Mouse (Mus musculus): ENCODE measurements at regions not wholly inside any gene's neighbourhood (a gene's known extent, or its start where the extent isn't known, plus 50 kb on each side); places are given as distances from the start of the nearest gene placed in this dataset.

DNA sequence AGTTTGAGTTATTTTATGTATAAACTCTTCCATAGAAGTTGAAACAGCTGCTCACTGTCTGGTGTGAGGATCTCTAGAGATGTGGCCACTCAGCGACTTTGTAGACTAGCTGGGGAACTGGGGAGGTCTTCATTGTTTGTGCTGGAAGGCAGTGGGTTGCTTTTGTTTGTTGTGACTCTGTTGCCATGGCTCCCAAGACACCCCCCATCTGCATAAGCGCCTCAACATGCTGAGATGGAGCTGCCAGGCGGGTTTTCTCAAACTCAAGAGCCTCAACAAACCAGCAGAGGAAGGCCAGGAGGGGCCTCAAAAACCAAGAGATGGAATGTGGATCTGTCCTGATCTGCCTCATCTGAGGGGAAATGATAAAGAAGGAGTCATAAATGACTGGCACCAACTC, 129.1 kb upstream of the Tnc start:
- Histone ChIP-seq H3K4me1 (replicated peaks) (no peaks in the 10 kb centered on the region), H3K9ac (no peak overlapping the region), H3K27me3 (replicated peaks) (no peaks in the 10 kb centered on the region), H3K36me3 (no peaks in the 10 kb centered on the region), H3K27ac (no peak overlapping the region), H3K4me2 (replicated peaks) (no peak overlapping the region), H3K9me3 (no peaks in the 10 kb centered on the region), H3K4me3 (replicated peaks) (no peak overlapping the region)
- peak; percentile 71 for ATAC-seq
- 19% methylated on average over 3 of the region's 3 CpGs for WGBS

GRCm38 (mm10) chr4:64171476-64171875, 124.7 kb upstream of the Tnc start:
- no peaks in the 10 kb centered on the region for H3K36me3 ChIP-seq
- ATAC-seq, result no peak
- WGBS, result 81% methylated on average over 3 of the region's 3 CpGs
- no peak overlapping the region for H3K27ac ChIP-seq
- H3K9me3 ChIP-seq, result no peaks in the 10 kb centered on the region
- no peak overlapping the region for H3K9ac ChIP-seq
- H3K27me3 ChIP-seq (replicated peaks), result no peaks in the 10 kb centered on the region
- H3K4me1 ChIP-seq (replicated peaks), result no peaks in the 10 kb centered on the region
- H3K4me3 ChIP-seq (replicated peaks), result no peak overlapping the region
- no peak overlapping the region for H3K4me2 ChIP-seq (replicated peaks)

DNA sequence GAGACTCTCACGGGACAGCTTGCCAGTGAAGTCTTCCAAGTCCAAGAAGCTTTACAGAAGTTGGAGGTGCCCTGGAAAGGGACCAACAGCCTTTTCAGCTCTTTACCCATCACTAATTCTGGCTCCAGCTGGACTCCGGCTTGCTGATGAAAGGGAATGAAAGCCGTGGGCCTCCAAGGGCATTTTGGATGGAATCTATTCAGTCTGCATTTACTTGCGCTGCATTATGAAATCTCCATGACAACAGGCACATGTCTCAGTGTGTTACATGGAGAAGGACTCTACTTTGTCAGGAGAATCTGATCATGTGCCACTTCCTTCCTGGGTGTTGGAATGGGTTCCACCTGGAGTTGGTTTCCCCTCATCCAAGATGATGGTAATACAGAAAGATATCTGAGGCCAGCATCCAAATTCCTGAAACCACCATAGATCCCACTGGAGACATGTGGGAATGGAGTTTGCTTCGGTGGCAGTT, 102.2 kb upstream of the Tnc start:
- no peak overlapping the region for H3K27ac ChIP-seq
- H3K27me3 ChIP-seq (replicated peaks), result no peaks in the 10 kb centered on the region
- H3K9ac ChIP-seq, result no peak overlapping the region
- no peak overlapping the region for H3K4me2 ChIP-seq (replicated peaks)
- WGBS, result 76% methylated on average over 5 of the region's 5 CpGs
- no peaks in the 10 kb centered on the region for H3K4me1 ChIP-seq (replicated peaks)
- no peaks in the 10 kb centered on the region for H3K36me3 ChIP-seq
- H3K4me3 ChIP-seq (replicated peaks), result no peak overlapping the region
- H3K9me3 ChIP-seq, result no peaks in the 10 kb centered on the region
- no peak for ATAC-seq

DNA sequence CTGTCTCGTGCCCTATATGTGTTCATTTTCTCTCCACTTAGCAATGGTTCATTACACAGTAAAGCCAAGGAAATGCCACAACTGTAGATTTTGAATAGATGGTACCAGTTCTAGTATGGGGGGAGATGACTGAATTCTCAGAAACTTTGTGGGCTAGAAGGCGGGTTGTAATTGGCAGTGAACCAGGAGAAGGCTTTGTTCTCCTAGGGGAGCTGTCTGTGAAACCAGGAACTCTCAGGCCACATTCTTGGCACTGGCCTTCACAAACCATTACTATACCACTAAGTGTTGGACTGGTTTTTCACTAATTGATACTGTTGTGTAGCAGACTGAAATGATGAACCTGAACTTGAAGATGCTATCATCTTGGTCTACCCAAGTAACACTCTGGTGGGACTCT, 99.1 kb upstream of the Tnc start:
- Histone ChIP-seq H3K9ac (no peak overlapping the region), H3K36me3 (no peaks in the 10 kb centered on the region), H3K9me3 (no peaks in the 10 kb centered on the region), H3K4me2 (replicated peaks) (no peak overlapping the region), H3K27ac (no peak overlapping the region), H3K4me3 (replicated peaks) (no peak overlapping the region), H3K4me1 (replicated peaks) (no peaks in the 10 kb centered on the region), H3K27me3 (replicated peaks) (no peaks in the 10 kb centered on the region)
- ATAC-seq, result no peak
- 82% methylated on average over 2 of the region's 2 CpGs for WGBS

DNA sequence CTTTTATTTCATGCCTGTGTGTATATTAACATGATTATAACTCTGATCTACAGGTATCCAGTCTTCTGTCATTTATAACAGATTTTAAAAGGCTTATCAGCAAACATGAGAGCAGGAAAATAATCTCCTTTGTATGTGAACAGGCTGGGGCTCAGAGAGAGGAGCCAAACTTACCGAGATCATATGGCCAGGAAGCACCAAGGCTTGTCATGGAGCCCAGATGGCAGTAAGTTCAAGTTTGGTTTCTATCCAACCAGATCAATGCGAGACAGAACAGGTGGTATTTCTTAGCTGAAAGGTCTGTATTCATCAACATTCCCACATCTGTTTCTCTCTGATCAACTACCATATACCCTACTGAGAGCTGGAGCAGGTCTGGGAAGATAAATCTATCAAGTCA, 96.1 kb upstream of the Tnc start:
- Histone ChIP-seq H3K36me3 (no peaks in the 10 kb centered on the region), H3K27me3 (replicated peaks) (no peaks in the 10 kb centered on the region), H3K9ac (no peak overlapping the region), H3K4me3 (replicated peaks) (no peak overlapping the region), H3K27ac (no peak overlapping the region), H3K4me2 (replicated peaks) (no peak overlapping the region), H3K4me1 (replicated peaks) (no peaks in the 10 kb centered on the region), H3K9me3 (no peaks in the 10 kb centered on the region)
- ATAC-seq, result no peak
- WGBS, result 65% methylated on average over 2 of the region's 2 CpGs

DNA sequence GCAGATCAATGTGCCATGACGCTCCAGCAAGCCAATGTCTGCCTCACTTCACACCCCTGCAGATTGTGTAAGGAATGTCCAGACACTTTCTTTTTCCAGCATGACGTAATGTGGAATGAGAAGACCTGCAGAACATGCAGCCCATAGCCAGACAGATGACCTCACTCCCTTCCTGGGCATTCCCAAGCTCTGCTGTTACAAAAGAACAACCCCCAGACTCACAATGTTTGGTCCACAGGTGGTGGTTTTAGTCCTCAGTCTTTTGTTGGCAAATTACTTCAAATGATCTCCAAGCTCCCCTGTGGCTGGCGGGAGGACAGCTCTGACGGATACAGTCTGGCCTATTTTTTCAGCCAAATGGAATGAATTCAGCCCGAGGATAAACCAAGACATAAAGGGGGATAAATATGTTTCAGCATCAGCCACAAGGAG, 95.6 kb upstream of the Tnc start:
- ATAC-seq, result no peak
- no peaks in the 10 kb centered on the region for H3K36me3 ChIP-seq
- H3K27ac ChIP-seq, result no peak overlapping the region
- no peaks in the 10 kb centered on the region for H3K4me1 ChIP-seq (replicated peaks)
- WGBS, result 52% methylated on average over 5 of the region's 5 CpGs
- H3K9me3 ChIP-seq, result no peaks in the 10 kb centered on the region
- H3K27me3 ChIP-seq (replicated peaks), result no peaks in the 10 kb centered on the region
- no peak overlapping the region for H3K4me2 ChIP-seq (replicated peaks)
- H3K4me3 ChIP-seq (replicated peaks), result no peak overlapping the region
- H3K9ac ChIP-seq, result no peak overlapping the region

GRCm38 (mm10) chr4:64139836-64140235, 93.0 kb upstream of the Tnc start:
- no peak overlapping the region for H3K27ac ChIP-seq
- no peak overlapping the region for H3K9ac ChIP-seq
- no peak overlapping the region for H3K4me2 ChIP-seq (replicated peaks)
- H3K4me3 ChIP-seq (replicated peaks), result no peak overlapping the region
- no peaks in the 10 kb centered on the region for H3K9me3 ChIP-seq
- H3K36me3 ChIP-seq, result no peaks in the 10 kb centered on the region
- 82% methylated on average over 4 of the region's 4 CpGs for WGBS
- no peaks in the 10 kb centered on the region for H3K27me3 ChIP-seq (replicated peaks)
- no peaks in the 10 kb centered on the region for H3K4me1 ChIP-seq (replicated peaks)
- no peak for ATAC-seq

GRCm38 (mm10) chr4:64135036-64135435, 88.2 kb upstream of the Tnc start:
- WGBS, result 64% methylated on average over 3 of the region's 3 CpGs
- H3K36me3 ChIP-seq, result no peaks in the 10 kb centered on the region
- H3K9me3 ChIP-seq, result no peaks in the 10 kb centered on the region
- H3K27ac ChIP-seq, result no peak overlapping the region
- no peaks in the 10 kb centered on the region for H3K4me1 ChIP-seq (replicated peaks)
- H3K9ac ChIP-seq, result no peak overlapping the region
- H3K27me3 ChIP-seq (replicated peaks), result no peaks in the 10 kb centered on the region
- H3K4me2 ChIP-seq (replicated peaks), result no peak overlapping the region
- H3K4me3 ChIP-seq (replicated peaks), result no peak overlapping the region
- no peak for ATAC-seq

GRCm38 (mm10) chr4:64129290-64129689, 82.5 kb upstream of the Tnc start:
- Histone ChIP-seq H3K9ac (no peak overlapping the region), H3K4me2 (replicated peaks) (no peak overlapping the region), H3K4me1 (replicated peaks) (no peaks in the 10 kb centered on the region), H3K4me3 (replicated peaks) (no peak overlapping the region), H3K9me3 (no peaks in the 10 kb centered on the region), H3K27ac (no peak overlapping the region), H3K36me3 (no peaks in the 10 kb centered on the region), H3K27me3 (replicated peaks) (no peaks in the 10 kb centered on the region)
- ATAC-seq, result peak; percentile 61
- WGBS, result 43% methylated on average over 1 of the region's 1 CpGs

GRCm38 (mm10) chr4:64124387-64125088, 77.7 kb upstream of the Tnc start:
- Histone ChIP-seq H3K4me2 (replicated peaks) (no peak overlapping the region), H3K4me3 (replicated peaks) (no peak overlapping the region), H3K9me3 (no peaks in the 10 kb centered on the region), H3K9ac (no peak overlapping the region), H3K4me1 (replicated peaks) (no peaks in the 10 kb centered on the region), H3K27ac (no peak overlapping the region), H3K36me3 (no peaks in the 10 kb centered on the region), H3K27me3 (replicated peaks) (no peaks in the 10 kb centered on the region)
- no peak for ATAC-seq
- WGBS, result 74% methylated on average over 2 of the region's 2 CpGs

DNA sequence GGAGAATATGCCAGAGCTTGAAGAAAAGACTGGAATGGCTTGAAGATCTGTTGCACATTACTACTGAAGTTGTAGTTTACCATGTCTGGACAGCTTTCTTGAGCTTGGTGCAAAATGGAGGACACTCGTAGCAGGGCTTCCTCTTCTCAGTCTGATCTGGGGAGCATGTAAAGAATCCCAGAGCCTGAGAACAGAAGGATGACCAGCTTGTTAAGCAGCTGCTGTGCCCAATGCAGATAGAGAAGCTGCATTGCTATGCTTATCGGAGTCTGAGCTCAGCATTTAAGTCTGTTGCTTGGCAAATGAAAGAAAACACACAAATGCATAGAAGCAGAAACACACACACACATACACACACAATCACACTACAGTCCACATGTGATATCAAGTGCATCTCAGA, 76.9 kb upstream of the Tnc start:
- WGBS, result 88% methylated on average over 2 of the region's 2 CpGs

DNA sequence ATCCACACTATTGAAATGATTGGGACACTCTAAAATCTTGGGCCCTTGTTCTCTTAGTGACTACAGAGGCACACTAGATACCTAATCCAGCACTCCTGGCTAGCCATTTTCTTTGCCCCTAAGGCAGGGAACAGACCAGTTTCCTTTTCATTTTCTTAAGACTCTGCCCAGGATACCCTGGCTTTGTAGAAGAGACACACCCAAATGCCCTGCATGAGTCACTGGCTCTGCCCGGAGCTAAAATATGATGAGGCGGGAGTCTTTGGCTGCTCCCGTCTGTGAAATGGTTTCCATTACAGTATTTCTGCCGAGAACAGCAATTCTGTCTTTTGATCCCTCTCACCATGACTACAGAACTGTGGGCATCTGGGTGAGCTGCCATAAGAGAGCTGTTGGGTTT, 51.4 kb upstream of the Tnc start:
- H3K4me1 ChIP-seq (replicated peaks), result no peaks in the 10 kb centered on the region
- ATAC-seq, result no peak
- no peak overlapping the region for H3K4me3 ChIP-seq (replicated peaks)
- H3K27me3 ChIP-seq (replicated peaks), result no peaks in the 10 kb centered on the region
- 92% methylated on average over 4 of the region's 4 CpGs for WGBS
- H3K9ac ChIP-seq, result no peak overlapping the region
- H3K36me3 ChIP-seq, result no peaks in the 10 kb centered on the region
- no peak overlapping the region for H3K4me2 ChIP-seq (replicated peaks)
- no peaks in the 10 kb centered on the region for H3K9me3 ChIP-seq
- no peak overlapping the region for H3K27ac ChIP-seq

More for the DNA sequence above, 76.9 kb upstream of the Tnc start:
- Histone ChIP-seq H3K36me3 (no peaks in the 10 kb centered on the region), H3K4me2 (replicated peaks) (no peak overlapping the region), H3K4me3 (replicated peaks) (no peak overlapping the region), H3K4me1 (replicated peaks) (no peaks in the 10 kb centered on the region), H3K27ac (no peak overlapping the region), H3K9me3 (no peaks in the 10 kb centered on the region), H3K9ac (no peak overlapping the region), H3K27me3 (replicated peaks) (no peaks in the 10 kb centered on the region)
- ATAC-seq, result no peak
